Mouse (Mus musculus) thymus, postnatal 0 days (tissue): ENCODE results near the gene Ankle1. TPM values are rescaled to one million over a fixed set of nuclear protein-coding genes. Genes with fewer than 3 reads are reported as not detected.
"Not testable (repeated sequence)": the region's sequence is repeated elsewhere in the genome, so short reads cannot be mapped to it uniquely, and the experiment has no call there.

Experiments used
- DNase-seq: peaks from one replicate; pipeline ENCODE4 v3.0.0-alpha.2; 2015; ENCODE audit warnings: low spot score
- polyA plus RNA-seq: library from polyadenylated mRNA; unstranded; fragments of >200 nt; fragmentation: Nextera tagmentation; extraction: Ambion mirVana; gene quantifications from 2 replicates; pipeline ENCODE4 v1.2.1, GENCODE M21; 2015

Ankle1 gene
- polyA plus RNA-seq, 1 experiment from 2014 or later, result 25.1 TPM

DNA sequence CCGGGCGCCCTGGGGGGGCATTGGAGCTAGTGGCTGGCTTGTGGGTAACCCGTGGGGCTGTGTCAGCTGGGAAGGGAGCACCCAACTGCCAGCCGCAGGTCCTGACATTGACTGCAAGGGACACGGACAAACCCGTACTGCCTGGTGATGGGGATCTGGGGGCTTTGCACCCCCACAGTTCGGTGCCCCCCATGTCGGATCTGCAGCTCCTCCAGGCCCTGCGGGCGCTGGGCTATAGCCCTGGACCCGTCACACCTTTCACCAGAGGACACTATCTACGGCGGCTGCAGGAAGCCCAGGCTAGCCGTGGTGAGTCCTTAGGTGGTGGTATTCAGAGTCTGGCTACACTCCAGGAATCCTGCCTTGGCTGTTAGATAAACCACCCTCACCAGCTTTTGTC lies 1.6 kb downstream of the Ankle1 start:
- no peak for DNase-seq

DNA sequence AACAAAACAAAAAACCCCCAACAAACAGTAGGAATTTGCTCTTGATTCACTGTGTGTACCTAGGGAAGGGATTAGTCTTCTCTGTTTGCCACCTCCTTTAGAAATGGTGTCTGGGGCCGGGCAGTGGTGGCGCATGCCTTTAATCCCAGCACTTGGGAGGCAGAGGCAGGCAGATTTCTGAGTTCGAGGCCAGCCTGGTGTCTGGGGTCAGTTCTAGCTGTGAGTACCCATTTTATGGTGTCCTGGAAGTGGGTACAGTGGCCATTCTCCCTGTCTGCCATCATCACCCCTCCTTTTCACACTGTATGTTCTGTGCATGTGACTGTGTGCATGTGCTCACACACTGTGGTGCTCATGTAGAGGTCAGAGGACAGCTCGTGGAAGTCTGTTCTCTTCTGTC lies 2.4 kb downstream of the Ankle1 start:
- DNase-seq, result no peak

DNA sequence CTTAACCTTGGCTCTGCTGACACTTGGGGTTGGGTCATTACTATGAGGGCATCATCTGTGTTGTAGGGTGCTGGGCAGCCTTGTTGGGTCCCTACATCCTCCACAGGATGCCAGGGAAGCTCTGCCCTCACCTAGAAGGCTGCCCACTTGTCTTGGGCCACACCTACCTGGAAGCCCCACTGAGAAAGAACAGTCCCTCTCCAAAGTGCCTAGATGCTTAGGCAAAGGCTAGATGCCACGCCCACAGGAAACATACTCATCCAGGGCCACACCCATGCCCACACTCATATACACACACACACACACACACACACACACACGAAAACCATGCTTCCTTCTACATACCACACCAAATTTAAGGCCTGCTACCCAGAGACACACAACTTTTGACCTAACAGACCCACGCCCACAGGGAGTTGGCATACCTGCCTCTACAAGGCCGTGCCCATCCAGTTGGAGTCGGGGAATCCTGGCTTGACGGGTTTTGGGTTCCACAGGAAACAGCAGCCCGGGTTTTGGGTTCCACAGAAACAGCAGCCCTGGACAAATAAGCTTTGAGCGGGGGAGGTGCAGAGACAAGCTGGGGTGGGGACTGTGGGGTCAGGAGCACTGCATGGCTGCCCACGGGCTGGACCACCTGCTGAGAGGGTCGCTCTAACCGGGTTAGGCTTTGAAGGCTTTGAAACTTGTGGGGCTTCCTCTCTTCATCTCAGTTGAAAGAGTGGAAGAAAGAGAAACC lies 5.9 kb downstream of the Ankle1 start:
- peak; percentile 58 for DNase-seq

DNA sequence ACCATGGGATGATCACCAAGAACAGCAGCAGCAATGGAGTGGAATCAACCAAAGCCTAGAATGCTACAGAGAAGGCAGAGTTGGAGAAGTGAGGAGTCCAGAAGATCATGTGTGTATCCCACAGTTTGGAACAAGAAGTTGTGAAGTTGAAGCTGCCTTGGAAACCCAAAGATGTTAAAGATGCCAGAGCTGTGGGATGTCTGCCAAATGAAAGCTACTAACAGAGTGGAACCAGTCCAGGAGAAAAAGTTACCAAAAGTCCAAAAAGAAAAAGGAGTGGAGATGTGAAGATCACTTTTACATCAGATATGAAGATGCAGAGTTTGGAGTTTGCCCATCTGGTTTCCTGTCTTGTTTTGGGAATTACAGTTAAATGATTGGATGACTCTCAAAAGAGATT lies 16.3 kb downstream of the Ankle1 start:
- DNase-seq, result no peak

DNA sequence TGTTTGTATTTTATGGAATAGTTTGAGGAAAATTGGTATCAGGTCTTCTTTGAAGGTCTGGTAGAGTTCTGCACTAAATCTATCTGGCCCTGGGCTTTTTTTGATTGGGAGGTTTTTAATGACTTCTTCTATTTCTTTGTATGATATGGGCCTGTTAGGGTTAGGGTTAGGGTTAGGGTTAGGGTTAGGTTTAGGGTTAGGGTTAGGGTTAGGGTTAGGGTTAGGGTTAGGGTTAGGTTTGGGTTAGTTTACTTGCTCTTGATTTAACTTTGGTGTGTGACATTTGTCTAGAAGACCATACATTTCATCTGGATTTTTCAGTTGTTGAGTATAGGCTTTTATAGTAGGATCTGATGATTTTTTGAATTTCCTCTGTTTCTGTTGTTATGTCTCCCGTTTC lies 27.1 kb downstream of the Ankle1 start:
- DNase-seq, result not testable (repeated sequence)

DNA sequence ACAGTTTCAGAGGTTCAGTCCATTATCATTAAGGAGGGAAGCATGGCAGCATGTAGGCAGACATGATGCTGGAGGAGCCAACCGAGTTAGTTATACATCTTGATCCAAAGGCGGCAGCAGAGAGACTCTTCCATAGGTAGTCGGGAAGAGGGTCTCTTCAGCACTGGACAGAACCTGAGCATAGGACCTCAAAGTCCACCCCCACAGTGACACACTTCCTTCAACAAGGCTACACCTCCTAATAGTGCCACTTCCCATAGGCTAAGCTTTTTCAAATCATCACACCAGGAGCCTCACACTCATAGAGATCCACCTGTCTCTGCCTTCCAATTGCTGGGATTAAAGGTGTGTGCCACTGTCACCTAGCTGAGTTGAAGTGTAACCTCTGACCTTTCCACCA lies 31.2 kb downstream of the Ankle1 start:
- DNase-seq, result no peak

DNA sequence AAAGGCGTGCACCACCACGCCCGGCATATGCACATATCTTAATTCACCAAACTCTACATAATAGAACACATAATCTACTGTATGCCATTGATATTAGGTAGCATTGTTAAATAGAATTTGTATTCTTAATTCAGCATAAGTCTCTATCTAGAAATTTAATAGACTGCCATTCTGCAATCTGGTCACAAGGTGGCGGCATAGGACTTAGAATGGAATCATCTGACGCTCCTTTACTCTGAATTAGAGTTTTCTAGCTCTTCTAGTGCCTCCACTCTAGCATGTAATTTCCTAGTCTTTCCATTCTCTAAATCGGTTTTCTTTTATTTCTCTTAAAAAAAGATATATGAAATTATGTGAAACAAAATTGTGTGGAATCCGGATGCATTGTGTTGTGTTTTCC lies 35.6 kb downstream of the Ankle1 start:
- DNase-seq, result peak; percentile 69

DNA sequence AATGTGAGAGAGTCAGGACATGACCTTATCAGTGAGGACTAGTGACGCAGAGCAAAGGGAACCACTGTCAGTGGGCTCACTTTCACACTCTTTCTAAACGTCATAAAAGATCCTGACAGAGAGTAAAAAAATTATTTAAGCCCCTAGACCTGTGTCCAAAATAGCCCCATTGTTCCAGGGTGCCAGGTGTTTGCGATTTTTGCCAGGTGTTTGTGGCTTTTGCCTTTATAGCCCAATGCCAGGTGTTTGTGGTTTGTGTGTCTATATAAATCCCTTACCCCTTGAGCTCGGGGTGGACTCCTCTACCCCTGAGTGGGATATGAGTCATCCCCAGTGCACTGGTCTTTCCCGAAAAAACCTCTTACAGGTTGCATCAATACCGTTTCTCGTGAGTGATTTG lies 39.3 kb downstream of the Ankle1 start:
- no peak for DNase-seq

DNA sequence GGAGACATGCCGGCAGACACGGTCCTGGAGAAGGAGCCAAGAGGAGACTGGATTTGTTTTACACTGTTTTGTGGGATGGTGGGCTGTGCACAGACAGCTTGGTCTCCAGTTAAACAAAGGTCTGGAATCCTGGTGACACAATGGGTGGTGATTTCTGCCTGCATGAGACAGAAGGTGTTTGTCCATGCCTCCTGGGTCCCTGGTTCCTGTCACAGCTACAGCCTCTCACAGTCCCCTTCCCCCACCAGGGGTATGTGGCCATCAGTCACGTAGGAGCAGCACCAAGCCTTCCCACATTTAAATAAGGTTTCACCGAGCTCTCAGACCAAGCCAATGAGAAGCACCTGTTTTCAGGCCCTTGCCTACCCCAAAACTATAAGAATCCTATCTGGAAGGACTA lies 45.5 kb downstream of the Ankle1 start:
- no peak for DNase-seq

DNA sequence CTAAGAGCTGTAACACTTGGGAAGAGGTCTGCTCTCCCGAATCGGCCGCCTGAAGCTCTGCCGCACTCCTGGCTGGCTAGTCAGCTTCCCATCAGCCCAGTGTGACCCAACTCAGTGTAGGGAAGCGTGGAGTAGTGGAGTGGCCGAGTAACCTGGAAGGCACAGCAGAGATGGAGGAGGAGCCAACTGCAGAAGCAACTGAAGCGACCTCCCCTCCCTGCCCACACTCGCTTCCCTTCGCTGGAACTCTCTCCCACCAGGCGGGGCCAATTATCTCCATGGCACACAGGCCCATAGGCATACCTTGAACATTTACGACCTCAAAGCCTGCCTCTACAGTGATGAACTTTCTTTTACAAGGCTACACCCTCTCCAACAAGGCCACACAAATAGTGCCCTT lies 46.0 kb downstream of the Ankle1 start:
- no peak for DNase-seq

DNA sequence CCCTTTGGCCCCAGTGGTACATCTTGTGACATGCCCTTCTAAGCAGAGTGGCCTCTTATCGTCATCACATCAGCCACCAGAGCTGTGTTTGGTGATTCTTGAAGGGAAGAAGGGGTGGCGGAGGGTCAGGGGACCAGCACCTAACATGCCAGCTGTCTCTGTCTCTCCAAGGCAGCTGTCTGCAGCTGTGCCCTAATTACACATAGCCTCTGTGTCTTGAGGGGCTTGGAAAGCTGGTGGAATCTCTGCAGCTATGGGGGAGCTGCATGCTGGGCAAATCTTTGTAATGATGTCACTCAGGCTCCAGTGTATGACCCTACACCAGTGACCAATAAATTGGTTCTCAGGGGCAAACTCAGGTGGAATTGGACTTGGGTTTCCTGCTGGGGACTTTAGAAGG lies 46.9 kb downstream of the Ankle1 start:
- DNase-seq, result no peak

DNA sequence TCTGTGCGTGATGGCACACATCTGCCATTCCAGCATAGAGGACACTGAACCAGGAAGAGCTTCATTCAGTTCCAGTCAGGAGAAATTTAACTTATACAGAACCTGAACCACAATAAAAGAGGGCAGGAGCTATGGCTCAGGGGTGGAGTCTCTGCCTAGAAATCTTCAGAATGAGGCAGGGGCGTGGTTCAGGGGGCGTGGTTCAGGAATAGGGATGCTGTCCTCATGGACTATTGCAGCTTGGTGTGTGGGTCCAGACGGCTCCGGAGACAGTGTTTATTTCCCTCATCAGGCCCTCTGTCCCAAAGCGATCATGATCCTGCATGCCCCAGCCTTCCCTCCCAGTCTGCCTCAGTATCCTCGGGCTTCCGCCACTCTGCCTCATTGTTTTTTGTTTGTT lies 48.9 kb downstream of the Ankle1 start:
- no peak for DNase-seq

DNA sequence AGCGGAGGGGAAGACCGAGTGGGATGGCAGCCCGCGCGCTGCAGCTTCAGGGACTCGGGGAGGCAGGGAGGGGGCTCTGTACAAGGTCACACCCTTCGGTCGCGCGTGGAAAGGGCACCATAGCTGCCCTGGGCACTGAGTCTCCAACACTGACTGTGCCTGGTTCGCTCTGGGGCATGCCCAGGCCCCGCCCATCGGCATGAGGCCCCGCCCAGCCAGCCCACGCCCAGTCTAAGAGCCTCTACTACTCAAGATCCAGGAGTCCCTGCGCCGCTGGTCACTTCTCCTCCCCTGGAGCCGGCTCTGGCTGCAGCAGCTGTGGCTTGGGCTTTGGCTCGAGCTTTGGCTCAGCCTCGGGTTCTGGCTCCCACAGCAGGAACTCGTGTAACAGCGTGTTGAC lies 51.1 kb downstream of the Ankle1 start:
- no peak for DNase-seq

DNA sequence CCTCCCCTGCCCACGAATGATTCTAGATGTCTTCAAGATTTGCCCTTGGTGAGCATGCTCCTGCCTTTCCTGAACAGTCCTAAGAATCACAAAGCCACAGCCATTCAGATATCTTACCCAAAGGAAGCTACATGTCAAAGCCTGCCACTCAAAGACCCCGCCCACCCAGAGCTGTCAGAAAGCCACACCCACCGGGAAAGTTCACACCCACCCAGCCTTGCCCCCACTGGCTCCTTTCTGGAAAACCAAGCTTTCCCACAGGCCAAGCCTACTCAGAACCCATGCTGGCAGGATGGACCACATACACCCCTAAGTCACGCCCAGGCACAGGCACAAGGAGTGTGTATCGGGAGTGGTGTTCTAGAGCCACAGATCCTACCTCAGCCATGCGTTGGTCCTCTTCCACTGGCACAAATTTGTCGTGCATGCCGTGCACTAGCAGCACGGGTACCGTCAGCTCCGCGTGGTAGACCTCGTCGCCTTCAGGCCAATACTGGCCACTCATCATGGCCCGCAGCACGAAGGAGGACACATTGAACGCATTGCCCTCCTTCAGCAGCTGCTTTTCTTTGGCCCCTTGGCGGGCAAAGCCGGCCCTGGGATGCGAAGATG lies 52.0 kb downstream of the Ankle1 start:
- no peak for DNase-seq

Other genes with a start within 250 kb of the Ankle1 start
- gene Myo9b, start 133.3 kb upstream of the Ankle1 start, polyA plus RNA-seq, result 16.4 and 18.7 TPM in 2 replicates
- 39.3 and 48.6 TPM in 2 replicates for gene Haus8, start 133.1 kb upstream of the Ankle1 start, polyA plus RNA-seq
- 143 and 152 TPM in 2 replicates for gene Use1, start 39.2 kb upstream of the Ankle1 start, polyA plus RNA-seq
- 17.4 and 19.2 TPM in 2 replicates for gene Ocel1, start 34.7 kb upstream of the Ankle1 start, polyA plus RNA-seq
- gene Nr2f6, start 24.1 kb upstream of the Ankle1 start, polyA plus RNA-seq, result 17.7 and 18.4 TPM in 2 replicates
- 4.7 and 5.1 TPM in 2 replicates for gene Ushbp1, start 10.2 kb upstream of the Ankle1 start, polyA plus RNA-seq
- 83.2 and 87.4 TPM in 2 replicates for gene Babam1, start 9.1 kb upstream of the Ankle1 start, polyA plus RNA-seq
- 190 and 219 TPM in 2 replicates for gene Abhd8, start 57.6 kb downstream of the Ankle1 start, polyA plus RNA-seq
- gene Mrpl34, start 58.9 kb downstream of the Ankle1 start, polyA plus RNA-seq, result 221 TPM in 2 replicates
- 154 and 157 TPM in 2 replicates for gene Dda1, start 63.2 kb downstream of the Ankle1 start, polyA plus RNA-seq
- 0.68 and 1.4 TPM in 2 replicates for gene Ano8, start 80.0 kb downstream of the Ankle1 start, polyA plus RNA-seq
- gene Gtpbp3, start 82.1 kb downstream of the Ankle1 start, polyA plus RNA-seq, result 17.8 TPM in 2 replicates
- gene Plvap, start 105.7 kb downstream of the Ankle1 start, polyA plus RNA-seq, result 27.5 and 31.6 TPM in 2 replicates
- gene Ccdc194, start 119.7 kb downstream of the Ankle1 start, polyA plus RNA-seq, result 0.08 and 0.15 TPM in 2 replicates
- gene Bst2, start 131.4 kb downstream of the Ankle1 start, polyA plus RNA-seq, result 158 TPM in 2 replicates
- gene Mvb12a, start 136.9 kb downstream of the Ankle1 start, polyA plus RNA-seq, result 98.3 and 101 TPM in 2 replicates
- 13.0 and 13.1 TPM in 2 replicates for gene Tmem221, start 152.9 kb downstream of the Ankle1 start, polyA plus RNA-seq
- gene Nxnl1, start 160.6 kb downstream of the Ankle1 start, polyA plus RNA-seq, result 1.1 and 1.3 TPM in 2 replicates
- 32.4 and 33.8 TPM in 2 replicates for gene Slc27a1, start 162.9 kb downstream of the Ankle1 start, polyA plus RNA-seq
- gene Pgls, start 186.2 kb downstream of the Ankle1 start, polyA plus RNA-seq, result 340 and 346 TPM in 2 replicates
- gene Fam129c, start 191.6 kb downstream of the Ankle1 start, polyA plus RNA-seq, result 9.4 and 11.2 TPM in 2 replicates
- gene Colgalt1, start 205.0 kb downstream of the Ankle1 start, polyA plus RNA-seq, result 37.9 and 38.9 TPM in 2 replicates